Mouse (Mus musculus) bone marrow, adult 2 months (tissue): ENCODE measurements around the gene Mrs2. TPM values are rescaled to one million over a fixed set of nuclear protein-coding genes. Genes with fewer than 3 reads are reported as not detected.

ENCODE experiments used
- H3K27ac ChIP-seq: fragments of 200-500 bp; 2 replicates; pipeline ENCODE4 v1.5.1; 2012; ENCODE audit warnings: low read depth, mild to moderate bottlenecking, control low read depth, inconsistent platforms, low read length; ENCODE audit not compliant: control insufficient read depth, poor library complexity, insufficient read depth
- H3K4me1 ChIP-seq: fragments of 200-500 bp; 2 replicates; pipeline ENCODE4 v1.6.1; 2011; ENCODE audit warnings: low read length; ENCODE audit not compliant: control insufficient read depth, insufficient read depth
- H3K4me3 ChIP-seq: fragments of 200-500 bp; replicated peaks from 2 replicates; pipeline ENCODE3; 2011; ENCODE audit warnings: mild to moderate bottlenecking, low read depth, low read length, control low read depth; ENCODE audit not compliant: control insufficient read depth
- CTCF ChIP-seq: fragments of 200-500 bp; IDR thresholded peaks from 2 replicates; pipeline ENCODE4 v1.5.1; 2011; ENCODE audit warnings: low read length, control low read depth; ENCODE audit not compliant: control insufficient read depth, insufficient read depth
- POLR2A ChIP-seq: fragments of 200-500 bp; IDR thresholded peaks from 2 replicates; pipeline ENCODE4 v1.6.1; 2011; ENCODE audit warnings: low read depth, mild to moderate bottlenecking, control low read depth, low read length, borderline replicate concordance; ENCODE audit not compliant: control insufficient read depth
- WGBS: fragments of 180-500 bp; shearing (Covaris S2); methylation state at CpG from one replicate; pipeline ENCODE4 v1.1.7; 2018; 5-methylcytosine and 5-hydroxymethylcytosine counted together
- polyA plus RNA-seq: library from polyadenylated mRNA; stranded (reverse); fragments of >200 nt; gene quantifications from 2 replicates; pipeline ENCODE4 v1.2.4, GENCODE M21; 2011; ENCODE audit warnings: low replicate concordance; ENCODE audit not compliant: missing spikeins, insufficient read depth, insufficient read length

Gene Mrs2
- polyA plus RNA-seq, 1 experiment = 23.9 TPM

- H3K4me1 ChIP-seq = no peaks in the 10 kb centered on the region
- TF ChIP-seq CTCF = no peak
- TF ChIP-seq POLR2A = no peak
- no peak overlapping the region for H3K27ac ChIP-seq
- H3K4me3 ChIP-seq = no peak overlapping the region
- 77% methylated on average over 6 of the region's 6 CpGs for WGBS
Measured at GRCm38 (mm10) chr13:24948870-24949269, 71.3 kb downstream of the Mrs2 start.

- Histone ChIP-seq H3K4me3 (no peak overlapping the region), H3K27ac (no peak overlapping the region), H3K4me1 (peaks cover 2% of the 10 kb centered on the region; the same call in 1 of the 2 replicates)
- 71% methylated on average over 5 of the region's 5 CpGs for WGBS
- no peak for TF ChIP-seq POLR2A
Measured at GRCm38 (mm10) chr13:24947158-24947557, 73.0 kb downstream of the Mrs2 start.

- H3K4me3 ChIP-seq = no peak overlapping the region
- peaks cover 2% of the 10 kb centered on the region; the same call in 1 of the 2 replicates for H3K4me1 ChIP-seq
- 65% methylated on average over 4 of the region's 4 CpGs for WGBS
- TF ChIP-seq CTCF (no peak), POLR2A (no peak)
- H3K27ac ChIP-seq = no peak overlapping the region
Measured at GRCm38 (mm10) chr13:24945567-24945966, 74.6 kb downstream of the Mrs2 start.

GRCm38 (mm10) chr13:24943303-24943702, 76.9 kb downstream of the Mrs2 start:
- 58% methylated on average over 8 of the region's 8 CpGs for WGBS
- H3K4me3 ChIP-seq = no peak overlapping the region
- no peak for TF ChIP-seq POLR2A
- no peak for TF ChIP-seq CTCF
- H3K4me1 ChIP-seq = peaks cover 2% of the 10 kb centered on the region
- no peak overlapping the region for H3K27ac ChIP-seq

GRCm38 (mm10) chr13:24942512-24943282, 77.5 kb downstream of the Mrs2 start, which contains the start of gene Gpld1:
Gene Gpld1 (plus strand): TSS chr13:24943152.
- TF ChIP-seq POLR2A = no peak
- no peak for TF ChIP-seq CTCF
- H3K27ac ChIP-seq = no peak within 1 kb of the TSS
- H3K4me3 ChIP-seq = no peak within 1 kb of the TSS
- WGBS = 36% methylated on average over 17 of the region's 17 CpGs
- H3K4me1 ChIP-seq = peaks cover 2% of the 10 kb centered on the region

GRCm38 (mm10) chr13:24939472-24939871, 80.7 kb downstream of the Mrs2 start:
- WGBS = 82% methylated on average over 9 of the region's 9 CpGs
- H3K4me1 ChIP-seq = peaks cover 2% of the 10 kb centered on the region
- TF ChIP-seq POLR2A = no peak
- no peak for TF ChIP-seq CTCF
- no peak overlapping the region for H3K27ac ChIP-seq
- no peak overlapping the region for H3K4me3 ChIP-seq

- TF ChIP-seq CTCF (peak; percentile 70), POLR2A (no peak)
- WGBS = 9% methylated on average over 9 of the region's 9 CpGs
- H3K27ac ChIP-seq = no peak overlapping the region
- H3K4me3 ChIP-seq = no peak overlapping the region
- peaks cover 2% of the 10 kb centered on the region for H3K4me1 ChIP-seq
Measured at GRCm38 (mm10) chr13:24938683-24939082, 81.5 kb downstream of the Mrs2 start.

- no peak overlapping the region for H3K27ac ChIP-seq
- peaks cover 1% of the 10 kb centered on the region for H3K4me1 ChIP-seq
- H3K4me3 ChIP-seq = peak overlapping the region; percentile 65
- 9% methylated on average over 12 of the region's 12 CpGs for WGBS
- no peak for TF ChIP-seq POLR2A
- TF ChIP-seq CTCF = no peak
Measured at GRCm38 (mm10) chr13:24937839-24938166, 82.4 kb downstream of the Mrs2 start.

Other genes starting within 250 kb of the Mrs2 start
- 67.8 and 76.9 TPM in 2 replicates for gene BC005537, start 218.7 kb downstream of the Mrs2 start, polyA plus RNA-seq
- gene Acot13, start 188.8 kb downstream of the Mrs2 start, polyA plus RNA-seq = 19.8 and 37.3 TPM in 2 replicates
- gene Tdp2, start 188.7 kb downstream of the Mrs2 start, polyA plus RNA-seq = 26.5 and 37.7 TPM in 2 replicates
- not detected in 2 replicates for gene D130043K22Rik, start 175.2 kb downstream of the Mrs2 start, polyA plus RNA-seq
- gene Aldh5a1, start 82.7 kb downstream of the Mrs2 start, polyA plus RNA-seq = 0.23 and 1.3 TPM in 2 replicates
- 0.27 TPM in 1 of 2 replicates, not detected in the other for gene Gpld1, start 77.2 kb downstream of the Mrs2 start, polyA plus RNA-seq
- gene Dcdc2a, start 35.6 kb upstream of the Mrs2 start, polyA plus RNA-seq = not detected in 2 replicates